Mouse (Mus musculus) olfactory bulb, adult 2 months (tissue): ENCODE results near the gene Gm4969. TPM values are rescaled to one million over a fixed set of nuclear protein-coding genes. Genes with fewer than 3 reads are reported as not detected.
"Not testable (repeated sequence)": the region's sequence is repeated elsewhere in the genome, so short reads cannot be mapped to it uniquely, and the experiment has no call there.

Source experiments
- H3K27ac ChIP-seq: fragments of 200-500 bp; 2 replicates; pipeline ENCODE4 v1.5.1; 2012; ENCODE audit warnings: low read depth, low read length; ENCODE audit not compliant: insufficient read depth
- H3K4me1 ChIP-seq: fragments of 200-500 bp; 2 replicates; pipeline ENCODE4 v1.6.1; 2012; ENCODE audit warnings: low read length; ENCODE audit not compliant: control insufficient read depth, insufficient read depth
- H3K4me3 ChIP-seq: fragments of 200-500 bp; 2 replicates; pipeline ENCODE4 v1.5.1; 2012; ENCODE audit warnings: mild to moderate bottlenecking, low read depth, low read length, moderate library complexity; ENCODE audit not compliant: insufficient read depth
- CTCF ChIP-seq: fragments of 200-500 bp; IDR thresholded peaks from 2 replicates; pipeline ENCODE4 v1.5.1; 2012; ENCODE audit warnings: low read depth, mild to moderate bottlenecking, low read length, moderate library complexity; ENCODE audit not compliant: insufficient read depth
- POLR2A ChIP-seq: fragments of 200-500 bp; IDR thresholded peaks from 2 replicates; pipeline ENCODE4 v1.6.1; 2012; ENCODE audit warnings: mild to moderate bottlenecking, low read depth, low read length, moderate library complexity; ENCODE audit not compliant: insufficient read depth
- WGBS: fragments of 180-500 bp; shearing (Covaris S2); methylation state at CpG from one replicate; pipeline ENCODE4 v1.1.7; 2018; 5-methylcytosine and 5-hydroxymethylcytosine counted together
- polyA plus RNA-seq: library from polyadenylated mRNA; stranded (reverse); fragments of >200 nt; gene quantifications from 2 replicates; pipeline ENCODE4 v1.2.4, GENCODE M21; 2012; ENCODE audit warnings: low replicate concordance; ENCODE audit not compliant: missing spikeins, insufficient read depth, insufficient read length

Gm4969 gene
- polyA plus RNA-seq, 1 experiment: not detected

GRCm38 (mm10) chr7:19158601-19159000 is 40.4 kb upstream of the Gm4969 start:
- 73% methylated on average over 11 of the region's 11 CpGs for WGBS
- no peak overlapping the region for H3K4me3 ChIP-seq
- H3K4me1 ChIP-seq: peaks cover 42% of the 10 kb centered on the region
- no peak overlapping the region for H3K27ac ChIP-seq
- no peak for TF ChIP-seq POLR2A
- no peak for TF ChIP-seq CTCF

- Histone ChIP-seq H3K4me3 (no peak overlapping the region), H3K4me1 (peaks cover 42% of the 10 kb centered on the region), H3K27ac (peak overlapping the region; percentile 54; the same call in 1 of the 2 replicates)
- 5% methylated on average over 30 of the region's 30 CpGs for WGBS
- TF ChIP-seq POLR2A: no peak
- TF ChIP-seq CTCF: peak; percentile 96
These were observed 39.1 kb upstream of the Gm4969 start for GRCm38 (mm10) chr7:19157160-19157800.

- 34% methylated on average over 13 of the region's 13 CpGs for WGBS
- no peak for TF ChIP-seq POLR2A
- H3K4me3 ChIP-seq: no peak overlapping the region
- peaks cover 43% of the 10 kb centered on the region for H3K4me1 ChIP-seq
- H3K27ac ChIP-seq: peak overlapping the region; percentile 40; the same call in 1 of the 2 replicates
These were observed 37.8 kb upstream of the Gm4969 start for GRCm38 (mm10) chr7:19155825-19156475.

DNA sequence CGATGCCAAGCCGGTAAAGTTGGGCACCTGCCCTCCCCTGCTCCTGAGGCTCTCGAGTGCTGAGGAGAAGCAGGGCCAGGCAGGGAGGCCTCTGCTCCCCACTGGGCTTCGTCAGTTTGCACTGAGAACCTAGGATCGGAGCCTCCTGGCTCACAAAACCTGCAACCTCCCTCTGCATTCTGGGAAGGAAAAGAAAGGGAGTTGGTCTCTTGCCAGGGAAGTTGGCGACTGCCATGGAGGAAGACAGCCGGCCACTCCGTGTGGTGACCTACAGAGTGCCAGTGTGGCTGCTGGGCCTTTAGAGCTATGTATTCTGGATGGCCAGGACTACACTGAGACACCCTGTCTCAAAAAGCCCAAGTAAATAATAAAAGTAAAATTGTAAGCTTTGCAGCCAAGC is 36.6 kb upstream of the Gm4969 start:
- 31% methylated on average over 8 of the region's 8 CpGs for WGBS

GRCm38 (mm10) chr7:19151121-19151520 is 33.0 kb upstream of the Gm4969 start:
- H3K4me3 ChIP-seq, H3K27ac ChIP-seq: not testable (repeated sequence)
- peaks cover 29% of the 10 kb centered on the region for H3K4me1 ChIP-seq
- 85% methylated on average over 10 of the region's 10 CpGs for WGBS

More for the DNA sequence above, 36.6 kb upstream of the Gm4969 start:
- TF ChIP-seq CTCF (no peak), POLR2A (no peak)
- Histone ChIP-seq H3K27ac (no peak overlapping the region), H3K4me3 (no peak overlapping the region), H3K4me1 (peaks cover 39% of the 10 kb centered on the region)

DNA sequence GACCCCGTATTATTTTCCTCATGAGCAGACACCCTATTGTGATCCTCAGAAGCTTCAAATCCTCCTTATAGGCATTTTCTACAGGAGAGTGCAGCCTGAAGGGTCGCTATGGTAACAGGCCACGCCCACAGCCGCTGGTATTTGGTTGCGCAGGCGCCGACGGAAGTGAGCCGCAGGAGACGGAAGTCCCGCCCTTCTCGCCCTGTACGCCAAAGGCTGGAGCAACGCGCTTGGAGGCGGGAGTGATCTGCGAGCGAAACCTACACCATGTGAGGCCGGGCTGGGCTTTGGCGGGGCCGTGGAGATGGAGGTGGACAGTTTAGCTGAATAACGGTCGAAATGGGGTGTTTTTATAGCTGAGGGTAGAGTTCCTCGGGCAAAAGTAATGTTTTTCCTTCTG is 31.5 kb upstream of the Gm4969 start, which contains the start of gene Snrpd2:
Snrpd2 (plus strand) TSS at position 97 of the 400 bp plus-strand sequence.
- peak within 1 kb of the TSS; percentile 81 for H3K27ac ChIP-seq
- H3K4me3 ChIP-seq: peak within 1 kb of the TSS; percentile 67
- peaks cover 20% of the 10 kb centered on the region for H3K4me1 ChIP-seq
- TF ChIP-seq POLR2A (peak; percentile 67), CTCF (no peak)
- WGBS: under 1% methylated on average over 24 of the region's 24 CpGs

DNA sequence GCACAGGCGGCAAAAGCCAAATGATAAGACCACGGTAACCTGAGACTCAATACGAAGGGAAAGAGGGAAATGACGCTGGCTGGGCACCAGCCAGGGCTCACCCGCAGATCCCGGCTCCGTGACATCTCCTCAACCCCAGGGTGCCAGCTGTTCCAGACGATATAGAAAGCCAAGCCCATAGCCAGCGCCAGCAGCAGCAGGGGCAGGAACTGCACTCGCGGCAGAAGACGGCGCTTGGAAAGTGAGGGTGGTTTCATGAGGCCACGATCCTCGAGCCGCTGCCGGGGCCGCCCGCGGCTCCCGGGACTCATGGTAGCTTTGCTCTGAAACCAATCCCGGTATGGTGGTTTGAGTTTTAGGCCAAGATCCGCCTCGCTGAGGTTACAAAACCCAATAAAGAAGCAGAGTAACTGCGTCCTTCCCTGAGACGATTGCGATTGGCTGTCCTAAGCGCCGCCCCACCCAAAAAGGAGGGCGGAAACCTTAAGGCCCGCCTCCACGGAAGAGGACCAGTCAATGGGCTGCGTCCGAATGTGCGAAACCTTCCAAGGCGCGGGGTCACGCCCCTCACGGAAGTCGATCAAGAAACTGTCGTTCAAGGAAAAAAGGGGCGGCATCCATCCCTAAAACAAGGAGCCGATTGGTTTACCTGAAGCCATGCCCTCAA is 30.8 kb upstream of the Gm4969 start, which contains the start of gene Qpctl:
Qpctl (minus strand) TSS at position 417 of the 667 bp plus-strand sequence.
- peak within 1 kb of the TSS; percentile 81 for H3K27ac ChIP-seq
- peak; percentile 89 for TF ChIP-seq POLR2A
- TF ChIP-seq CTCF: no peak
- peaks cover 20% of the 10 kb centered on the region for H3K4me1 ChIP-seq
- peak within 1 kb of the TSS; percentile 67 for H3K4me3 ChIP-seq
- WGBS: under 1% methylated on average over 43 of the region's 43 CpGs

DNA sequence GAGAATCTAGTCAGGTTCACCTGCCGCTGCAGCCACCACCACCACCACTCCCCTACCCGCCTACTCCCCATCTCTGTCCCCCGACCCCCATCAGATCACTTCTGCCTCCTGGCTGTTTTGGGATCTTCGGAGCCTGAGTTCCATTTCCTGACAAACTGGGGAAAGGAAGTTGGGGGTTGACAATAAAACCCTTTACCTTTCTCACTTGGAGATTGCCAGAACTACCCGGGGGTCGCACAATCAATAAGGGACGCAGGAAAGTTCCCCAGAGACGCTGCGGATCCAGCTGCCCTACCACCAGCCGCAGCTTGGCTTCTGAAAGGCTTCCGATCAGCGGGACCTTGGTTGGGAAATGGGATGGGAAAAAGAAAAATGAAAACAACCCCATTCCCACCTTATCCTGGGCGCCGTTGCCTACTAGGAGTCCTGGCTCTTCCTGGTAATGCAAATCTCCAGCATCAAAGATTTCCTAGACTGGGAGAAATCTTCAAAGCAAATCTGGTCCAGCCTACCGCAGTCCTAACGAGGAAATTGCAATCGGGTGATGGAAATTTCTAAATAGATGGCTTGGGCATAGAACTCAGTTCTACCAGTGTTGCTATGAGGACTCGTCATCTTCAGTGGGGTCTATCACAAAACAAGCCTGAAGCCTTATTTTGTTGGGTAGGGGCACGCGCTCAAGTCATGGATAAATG is 30.2 kb upstream of the Gm4969 start:
- no peak for TF ChIP-seq POLR2A
- no peak for TF ChIP-seq CTCF
- H3K4me1 ChIP-seq: peaks cover 20% of the 10 kb centered on the region
- WGBS: 7% methylated on average over 20 of the region's 20 CpGs
- H3K27ac ChIP-seq: peak overlapping the region; percentile 65
- peak overlapping the region; percentile 67 for H3K4me3 ChIP-seq
